Mouse (Mus musculus) bone marrow, adult 2 months (tissue): ENCODE measurements at regions not wholly inside any gene's neighbourhood (a gene's known extent, or its start where the extent isn't known, plus 50 kb on each side); places are given as distances from the start of the nearest gene placed in this dataset.

Experiments used
- CTCF ChIP-seq: fragments of 200-500 bp; IDR thresholded peaks from 2 replicates; pipeline ENCODE4 v1.5.1; 2011; ENCODE audit warnings: low read length, control low read depth; ENCODE audit not compliant: control insufficient read depth, insufficient read depth
- POLR2A ChIP-seq: fragments of 200-500 bp; IDR thresholded peaks from 2 replicates; pipeline ENCODE4 v1.6.1; 2011; ENCODE audit warnings: low read depth, mild to moderate bottlenecking, control low read depth, low read length, borderline replicate concordance; ENCODE audit not compliant: control insufficient read depth

DNA sequence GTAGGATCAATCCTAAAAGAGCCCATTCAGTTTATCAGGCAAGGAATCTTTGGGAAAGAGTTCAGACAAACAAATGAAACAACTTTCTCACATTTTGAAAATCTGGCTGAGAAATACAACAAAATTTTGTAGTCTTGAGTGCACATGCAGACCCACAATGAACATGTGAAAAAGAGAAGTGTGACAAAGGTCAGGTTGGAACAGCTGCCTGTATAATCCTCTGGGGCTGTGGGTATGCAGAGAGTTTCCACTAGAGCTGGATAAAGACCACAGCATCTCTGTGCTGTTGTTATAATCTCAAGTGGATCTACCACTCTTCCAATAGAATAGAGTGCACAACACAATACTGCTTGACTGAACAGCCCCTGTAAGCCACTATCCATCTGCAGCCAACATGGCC is 482.3 kb downstream of the Irx1 start:
- TF ChIP-seq CTCF: no peak
- no peak for TF ChIP-seq POLR2A
